Mouse (Mus musculus): ENCODE results near the gene Trim30a. TPM values are rescaled to one million over a fixed set of nuclear protein-coding genes. Genes with fewer than 3 reads are reported as not detected.

Trim30a gene
- polyA plus RNA-seq, 1 experiment from 2014 or later = 2.2 TPM

GRCm38 (mm10) chr7:104366339-104366738 lies 98.7 kb downstream of the Trim30a start:
- H3K9me3 ChIP-seq = no peaks in the 10 kb centered on the region
- H3K27ac ChIP-seq = no peak overlapping the region
- H3K4me2 ChIP-seq = no peak overlapping the region
- H3K9ac ChIP-seq = no peak overlapping the region
- no peak overlapping the region for H3K4me3 ChIP-seq (replicated peaks)
- H3K4me1 ChIP-seq = no peaks in the 10 kb centered on the region
- H3K36me3 ChIP-seq = no peaks in the 10 kb centered on the region
- H3K27me3 ChIP-seq (replicated peaks) = no peaks in the 10 kb centered on the region
- ATAC-seq (ENCODE audit: insufficient read depth, low FRiP score, low read depth) = no peak

Other genes with a start within 250 kb of the Trim30a start
- 0.97 and 1.1 TPM in 2 replicates for gene Trim6, start 246.4 kb downstream of the Trim30a start, polyA plus RNA-seq (2015; fragmentation: Nextera tagmentation; extraction: Ambion mirVana)
- gene Trim34a, start 220.7 kb downstream of the Trim30a start, polyA plus RNA-seq (2015; fragmentation: Nextera tagmentation; extraction: Ambion mirVana) = 2.1 and 2.4 TPM in 2 replicates
- 0.50 and 0.61 TPM in 2 replicates for gene Trim5, start 177.1 kb downstream of the Trim30a start, polyA plus RNA-seq (2015; fragmentation: Nextera tagmentation; extraction: Ambion mirVana)
- 6.2 TPM in 2 replicates for gene Trim12a, start 149.7 kb downstream of the Trim30a start, polyA plus RNA-seq (2015; fragmentation: Nextera tagmentation; extraction: Ambion mirVana)
- gene Trim34b, start 135.7 kb downstream of the Trim30a start, polyA plus RNA-seq (2015; fragmentation: Nextera tagmentation; extraction: Ambion mirVana) = 0.06 TPM in 1 of 2 replicates, not detected in the other
- gene Trim12c, start 111.8 kb downstream of the Trim30a start, polyA plus RNA-seq (2015; fragmentation: Nextera tagmentation; extraction: Ambion mirVana) = 2.4 and 2.5 TPM in 2 replicates
- gene Trim30b, start 95.3 kb downstream of the Trim30a start, polyA plus RNA-seq (2015; fragmentation: Nextera tagmentation; extraction: Ambion mirVana) = 0.19 and 0.33 TPM in 2 replicates
- 0.35 and 0.54 TPM in 2 replicates for gene Trim30c, start 64.4 kb downstream of the Trim30a start, polyA plus RNA-seq (2015; fragmentation: Nextera tagmentation; extraction: Ambion mirVana)
- gene Trim30d, start 42.7 kb upstream of the Trim30a start, polyA plus RNA-seq (2015; fragmentation: Nextera tagmentation; extraction: Ambion mirVana) = 0.64 and 0.74 TPM in 2 replicates
- not detected in 2 replicates for gene Olfr651, start 84.9 kb upstream of the Trim30a start, polyA plus RNA-seq (2015; fragmentation: Nextera tagmentation; extraction: Ambion mirVana)
- gene Olfr652, start 95.7 kb upstream of the Trim30a start, polyA plus RNA-seq (2015; fragmentation: Nextera tagmentation; extraction: Ambion mirVana) = not detected in 2 replicates
- gene Olfr653, start 112.1 kb upstream of the Trim30a start, polyA plus RNA-seq (2015; fragmentation: Nextera tagmentation; extraction: Ambion mirVana) = not detected in 2 replicates
- gene Olfr654, start 121.8 kb upstream of the Trim30a start, polyA plus RNA-seq (2015; fragmentation: Nextera tagmentation; extraction: Ambion mirVana) = not detected in 2 replicates
- gene Olfr655, start 136.6 kb upstream of the Trim30a start, polyA plus RNA-seq (2015; fragmentation: Nextera tagmentation; extraction: Ambion mirVana) = not detected in 2 replicates
- gene Olfr656, start 148.8 kb upstream of the Trim30a start, polyA plus RNA-seq (2015; fragmentation: Nextera tagmentation; extraction: Ambion mirVana) = not detected in 2 replicates
- not detected in 2 replicates for gene Olfr657, start 159.6 kb upstream of the Trim30a start, polyA plus RNA-seq (2015; fragmentation: Nextera tagmentation; extraction: Ambion mirVana)
- not detected in 2 replicates for gene Olfr658, start 182.1 kb upstream of the Trim30a start, polyA plus RNA-seq (2015; fragmentation: Nextera tagmentation; extraction: Ambion mirVana)
- gene Olfr659, start 201.6 kb upstream of the Trim30a start, polyA plus RNA-seq (2015; fragmentation: Nextera tagmentation; extraction: Ambion mirVana) = not detected in 2 replicates
- gene Olfr661, start 221.3 kb upstream of the Trim30a start, polyA plus RNA-seq (2015; fragmentation: Nextera tagmentation; extraction: Ambion mirVana) = not detected in 2 replicates